Mouse (Mus musculus) left cerebral cortex, postnatal 4 days (tissue): ENCODE results near the gene Josd2. TPM values are rescaled to one million over a fixed set of nuclear protein-coding genes. Genes with fewer than 3 reads are reported as not detected.
A peak's percentile ranks its signal among the peaks of the same experiment; 100 is the strongest.

Experiments
- DNase-seq: peaks from one replicate; pipeline ENCODE4 v3.0.0-alpha.2; 2022
- intact Hi-C: fragments of 180-260 bp; cut with DNase I; formaldehyde crosslinking; loops from one replicate; pipeline ENCODE4 v1.15.1; 2025
- total RNA-seq, 2 experiments: library from RNA; stranded (reverse); gene quantifications; 2 replicates each; pipeline ENCODE4 v1.2.3; 2021

Josd2 gene
- total RNA-seq, 2 experiments from 2014 or later, result 31.9 to 32.6 TPM

DNA sequence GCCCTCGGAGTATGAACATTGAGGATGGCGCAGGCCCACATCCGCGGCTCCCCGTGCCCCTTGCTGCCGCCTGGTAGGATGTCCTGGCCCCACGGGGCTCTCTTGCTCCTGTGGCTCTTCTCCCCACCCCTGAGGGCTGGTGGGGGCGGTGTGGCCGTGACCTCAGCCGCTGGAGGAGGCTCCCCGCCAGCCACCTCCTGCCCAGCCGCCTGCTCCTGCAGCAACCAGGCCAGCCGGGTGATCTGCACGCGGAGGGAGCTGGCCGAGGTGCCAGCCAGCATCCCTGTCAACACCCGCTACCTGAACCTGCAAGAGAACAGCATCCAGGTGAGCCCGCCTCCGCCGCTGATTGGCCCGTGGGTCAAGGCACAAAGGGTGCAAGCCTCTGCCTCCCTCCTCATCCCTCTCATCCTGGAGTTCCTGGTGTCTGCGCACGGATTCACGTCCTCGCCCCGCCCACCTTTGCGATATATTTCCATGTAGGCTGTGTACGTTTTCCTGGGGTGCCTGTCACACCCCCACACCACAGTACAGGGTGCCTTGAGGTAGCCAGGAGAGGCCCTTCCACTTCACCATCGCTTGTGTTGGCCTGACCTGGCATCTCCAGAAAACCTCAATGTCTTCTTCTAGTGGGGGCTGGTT, 22.8 kb upstream of the Josd2 start:
- intact Hi-C loops, result loop anchor here (10.0 kb wide), 1 partner anchor 60 kb away; the partner anchor contains the start of genes 1700008O03Rik and Syt3
- no peak for DNase-seq

DNA sequence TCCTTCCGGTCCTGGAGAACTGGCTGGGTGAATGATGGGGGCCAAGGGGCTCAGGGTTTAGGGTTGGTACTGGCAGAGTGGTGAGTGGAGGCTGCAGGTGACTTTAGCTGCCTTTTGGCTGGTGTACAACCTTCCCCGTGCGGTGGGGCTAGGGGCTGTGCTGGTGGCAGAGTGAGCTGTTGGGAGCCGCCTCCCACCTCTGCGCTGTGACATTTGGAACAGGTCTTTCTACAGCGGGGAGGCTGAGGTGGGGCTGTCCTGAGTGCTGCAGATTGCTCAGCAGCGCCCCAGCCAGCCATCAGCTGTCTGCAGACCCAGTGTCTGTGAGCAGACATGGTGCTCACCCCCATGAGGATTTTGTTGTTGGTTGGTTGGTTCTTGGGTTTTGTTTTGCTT, 22.3 kb upstream of the Josd2 start:
- intact Hi-C loops, result loop anchor here (10.0 kb wide), 1 partner anchor 61 kb away; the partner anchor contains the start of genes 1700008O03Rik and Syt3
- DNase-seq, result no peak

DNA sequence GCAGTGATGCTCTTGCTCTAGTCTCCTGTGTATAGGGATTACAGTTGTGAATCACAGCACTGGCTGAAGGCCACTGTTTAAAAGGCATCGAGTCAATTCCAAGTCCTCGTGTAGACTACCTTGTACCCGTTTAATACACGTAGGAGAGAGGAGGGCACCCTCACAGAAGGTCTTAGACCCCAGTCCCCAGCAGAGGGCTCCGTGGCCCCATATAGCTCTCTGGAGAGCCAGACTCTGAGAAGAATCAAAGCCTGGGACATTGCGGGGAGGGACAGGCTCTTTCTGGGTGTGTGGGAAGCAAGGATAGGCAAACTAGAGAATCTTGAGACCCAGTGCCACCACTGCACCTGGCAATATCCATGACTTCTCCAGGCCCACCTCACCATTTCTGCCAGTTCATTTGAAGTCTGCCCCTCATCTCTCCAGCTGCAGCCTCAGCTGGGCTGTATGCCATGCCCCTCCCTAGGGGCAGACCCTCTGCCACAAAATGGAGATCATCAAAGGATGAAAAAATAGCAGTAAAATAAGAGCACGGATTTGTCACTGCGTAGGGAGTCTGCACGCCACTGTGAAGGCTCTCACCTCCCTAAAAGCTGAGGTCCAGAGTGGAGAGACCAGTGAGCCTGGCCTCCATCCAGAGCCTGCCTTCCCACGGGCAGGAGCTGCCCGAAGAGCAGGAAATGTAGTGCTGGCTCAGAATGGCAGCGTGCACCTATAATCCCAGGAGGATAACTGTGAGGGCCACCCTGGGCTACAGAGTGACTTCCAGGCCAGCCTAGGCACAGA, 21.5 kb upstream of the Josd2 start:
- DNase-seq, result peak; percentile 41
- intact Hi-C loops, result loop anchor here (10.0 kb wide), 1 partner anchor 61 kb away; the partner anchor contains the start of genes 1700008O03Rik and Syt3

GRCm38 (mm10) chr7:44453256-44453655, 14.5 kb upstream of the Josd2 start:
- intact Hi-C loops, result no loop called here
- DNase-seq, result no peak

GRCm38 (mm10) chr7:44456302-44456701, 11.5 kb upstream of the Josd2 start:
- intact Hi-C loops, result no loop called here
- DNase-seq, result no peak

- no peak for DNase-seq
- intact Hi-C loops, result no loop called here
These were observed 7.7 kb upstream of the Josd2 start for GRCm38 (mm10) chr7:44460067-44460466.

DNA sequence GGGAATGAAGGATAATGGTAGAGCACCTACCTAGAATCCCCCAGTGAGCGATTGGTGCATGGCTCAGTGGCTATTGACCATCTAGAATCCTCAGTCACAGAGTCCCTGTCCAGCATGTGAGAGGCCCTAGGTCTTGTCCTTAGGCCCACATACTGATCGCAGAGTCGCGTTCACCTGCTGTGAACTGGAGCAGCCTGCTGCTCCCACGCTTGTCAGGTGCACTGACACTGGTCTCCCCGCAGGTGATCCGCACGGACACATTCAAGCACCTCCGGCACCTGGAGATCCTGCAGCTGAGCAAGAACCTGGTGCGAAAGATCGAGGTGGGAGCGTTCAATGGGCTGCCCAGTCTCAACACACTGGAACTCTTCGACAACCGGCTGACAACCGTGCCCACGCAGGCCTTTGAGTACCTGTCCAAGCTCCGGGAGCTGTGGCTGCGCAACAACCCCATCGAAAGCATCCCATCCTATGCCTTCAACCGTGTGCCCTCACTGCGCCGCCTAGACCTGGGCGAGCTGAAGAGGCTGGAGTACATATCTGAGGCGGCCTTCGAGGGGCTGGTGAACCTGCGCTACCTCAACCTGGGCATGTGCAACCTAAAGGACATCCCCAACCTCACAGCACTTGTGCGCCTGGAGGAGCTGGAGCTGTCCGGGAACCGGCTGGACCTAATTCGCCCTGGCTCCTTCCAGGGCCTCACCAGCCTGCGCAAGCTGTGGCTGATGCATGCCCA, 6.8 kb upstream of the Josd2 start:
- no peak for DNase-seq
- intact Hi-C loops, result no loop called here

- intact Hi-C loops, result no loop called here
- no peak for DNase-seq
These were observed 6.1 kb upstream of the Josd2 start for GRCm38 (mm10) chr7:44461503-44462217.

- DNase-seq, result peak; percentile 64
- intact Hi-C loops, result no loop called here
These were observed 5.3 kb upstream of the Josd2 start for GRCm38 (mm10) chr7:44462218-44463055.

DNA sequence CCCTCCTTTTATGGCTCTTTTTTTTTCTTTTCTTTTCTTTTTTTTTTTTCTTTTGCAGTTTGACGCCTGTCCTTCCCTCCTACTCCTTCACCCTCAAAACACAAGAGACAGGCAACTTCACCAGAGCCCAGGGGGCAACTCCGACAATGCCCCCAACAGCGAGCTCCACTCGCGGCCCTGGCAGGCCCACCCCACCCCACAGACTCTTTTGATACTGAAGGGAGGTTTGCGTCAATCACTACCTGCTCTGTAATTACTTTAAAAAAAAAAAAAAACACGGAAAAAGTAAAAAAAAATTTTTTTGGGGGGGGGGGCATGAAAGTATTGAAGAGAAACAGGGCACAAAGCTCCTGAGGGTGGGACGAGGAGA, 4.7 kb upstream of the Josd2 start:
- intact Hi-C loops, result no loop called here
- no peak for DNase-seq

DNA sequence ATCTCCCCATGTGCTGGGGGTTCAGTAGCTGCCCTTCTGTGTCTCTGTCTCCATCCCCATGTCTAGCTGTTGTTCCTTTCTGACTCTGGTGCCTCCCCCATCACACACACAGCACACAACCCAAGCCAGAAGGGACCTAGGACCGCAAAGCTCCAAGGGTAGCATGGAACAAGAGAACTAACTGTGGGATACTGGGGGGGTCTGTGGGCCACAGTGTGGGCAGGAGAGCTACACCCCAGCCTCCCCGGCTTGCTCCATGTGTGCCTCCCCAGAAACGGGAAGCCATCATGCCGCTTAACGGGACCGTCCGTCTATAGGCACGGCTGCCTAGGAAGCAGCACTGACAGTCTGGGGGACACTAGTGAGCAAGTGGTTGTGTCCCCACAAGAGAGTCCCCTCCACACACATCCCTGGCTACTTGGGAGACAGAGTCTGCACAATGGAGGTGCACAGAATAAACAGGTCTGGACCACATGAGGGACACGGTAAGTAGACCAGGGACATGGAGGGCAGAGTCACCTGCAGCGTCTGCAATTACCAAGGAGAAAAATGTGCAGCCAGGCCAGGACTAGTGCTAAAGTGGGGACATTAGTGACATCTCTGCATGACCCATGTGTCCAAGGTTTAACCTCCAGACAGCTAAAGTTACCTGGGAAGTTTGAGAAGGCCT, 4.1 kb upstream of the Josd2 start:
- DNase-seq, result no peak
- intact Hi-C loops, result no loop called here

DNA sequence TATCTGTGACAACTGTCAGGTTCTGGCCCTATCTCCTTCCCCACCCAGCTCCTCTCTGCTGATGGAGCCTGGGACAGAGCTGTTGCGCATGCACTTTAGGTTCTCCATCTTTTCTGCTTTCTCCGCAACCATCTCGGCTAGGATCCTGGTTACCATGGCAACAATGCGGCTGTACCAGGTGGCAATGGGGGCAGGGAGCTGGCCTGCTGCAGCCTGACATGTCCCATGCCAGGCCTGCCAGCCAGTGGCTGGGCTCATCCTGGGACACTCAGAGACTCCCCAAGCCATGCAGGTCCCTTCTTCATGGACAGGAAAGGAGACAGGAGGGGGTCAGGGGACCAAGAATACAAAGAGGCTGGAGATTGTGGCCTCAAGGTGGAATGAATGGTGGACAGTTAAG, 3.3 kb upstream of the Josd2 start:
- peak; percentile 93 for DNase-seq
- intact Hi-C loops, result no loop called here

GRCm38 (mm10) chr7:44465111-44465510, 2.7 kb upstream of the Josd2 start, which contains the start of gene Aspdh:
TSS of gene Aspdh (plus strand) at chr7:44465391.
- intact Hi-C loops, result no loop called here

DNA sequence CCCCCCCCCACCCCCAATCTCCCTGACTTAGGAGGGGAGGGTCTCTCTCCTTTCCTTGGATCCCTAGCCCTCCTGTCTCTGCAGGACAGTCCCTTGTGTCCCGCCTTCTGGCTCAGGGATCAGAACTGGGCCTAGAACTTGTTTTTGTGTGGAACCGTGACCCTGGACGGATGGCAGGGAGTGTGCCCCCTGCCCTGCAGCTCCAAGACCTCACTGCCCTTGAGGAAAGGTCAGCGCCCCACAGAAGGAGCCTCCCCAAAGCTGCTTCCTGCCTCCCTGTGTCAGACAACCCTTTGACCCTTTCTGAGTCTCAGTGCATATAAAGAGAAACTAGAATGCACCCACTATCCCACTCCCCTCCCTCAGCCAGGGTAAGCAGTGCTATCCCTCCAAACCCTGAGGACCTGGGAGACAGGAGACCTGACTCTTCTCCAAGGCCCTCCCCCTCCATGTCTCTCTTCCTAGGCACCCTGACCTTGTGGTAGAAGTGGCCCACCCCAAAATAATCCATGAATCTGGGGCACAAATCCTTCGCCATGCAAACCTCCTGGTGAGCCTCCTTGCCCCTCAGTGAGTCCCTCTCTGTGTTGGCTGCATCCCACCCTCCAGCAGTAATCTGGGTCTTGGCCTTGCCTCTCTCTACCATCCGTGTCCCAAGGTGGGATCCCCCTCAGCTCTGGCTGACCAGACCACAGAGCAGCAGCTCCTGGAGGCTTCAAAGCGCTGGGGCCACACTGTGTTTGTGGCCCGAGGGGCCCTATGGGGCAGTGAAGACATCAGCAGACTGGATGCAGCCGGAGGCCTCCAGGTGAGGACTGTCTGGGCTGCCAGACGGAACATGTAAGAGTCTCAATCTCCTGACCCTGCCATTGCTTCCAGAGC, 1.5 kb upstream of the Josd2 start:
- intact Hi-C loops, result no loop called here
- no peak for DNase-seq

More at GRCm38 (mm10) chr7:44465111-44465510, 2.7 kb upstream of the Josd2 start, which contains the start of gene Aspdh:
- no peak for DNase-seq

DNA sequence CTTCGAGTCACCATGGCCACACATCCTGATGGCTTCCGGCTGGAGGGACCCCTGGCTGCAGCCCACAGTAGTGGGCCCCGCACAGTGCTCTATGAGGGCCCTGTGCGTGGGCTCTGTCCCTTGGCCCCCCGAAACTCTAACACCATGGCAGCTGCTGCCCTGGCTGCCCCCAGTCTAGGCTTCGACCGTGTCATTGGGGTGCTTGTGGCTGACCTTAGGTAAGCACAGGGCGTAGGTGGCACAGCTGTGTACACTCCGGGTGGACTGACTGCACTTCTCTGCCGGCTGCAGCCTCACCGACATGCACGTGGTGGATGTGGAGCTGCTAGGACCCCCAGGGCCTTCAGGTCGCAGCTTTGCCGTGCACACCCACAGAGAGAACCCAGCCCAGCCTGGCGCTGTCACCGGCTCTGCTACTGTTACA, 880 bp upstream of the Josd2 start:
- DNase-seq, result no peak
- intact Hi-C loops, result no loop called here

DNA sequence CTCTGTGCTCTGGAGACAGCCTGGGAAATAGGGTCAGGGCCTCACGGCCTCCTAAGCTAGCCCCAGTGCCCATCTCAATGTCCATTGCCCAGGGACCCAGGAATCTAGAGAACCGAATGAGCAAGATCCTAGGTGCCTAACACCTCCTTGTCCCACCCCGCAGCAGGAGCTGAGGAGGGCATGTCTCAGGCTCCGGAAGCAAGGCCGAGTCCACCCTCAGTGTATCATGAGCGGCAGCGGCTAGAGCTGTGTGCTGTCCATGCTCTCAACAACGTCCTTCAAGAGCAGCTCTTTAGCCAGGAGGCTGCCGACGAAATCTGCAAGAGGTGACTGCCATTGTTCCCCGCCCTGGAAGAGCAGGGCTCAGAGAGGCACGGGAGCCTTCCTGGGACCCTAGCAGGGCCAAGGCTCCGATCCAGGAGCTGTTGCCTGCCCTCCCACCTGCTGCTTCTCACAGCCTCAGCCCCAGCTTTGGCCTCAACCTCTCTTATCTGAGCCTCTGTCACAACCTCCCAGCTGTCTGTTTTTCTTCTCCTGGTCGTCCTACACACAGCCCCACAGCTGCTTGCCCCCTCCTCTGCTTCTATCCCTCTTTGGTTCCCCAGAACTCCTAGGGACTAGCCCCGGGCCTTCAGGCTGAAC, 985 bp downstream of the Josd2 start:
- intact Hi-C loops, result no loop called here
- DNase-seq, result no peak
